Mouse (Mus musculus): ENCODE measurements around the gene Slc30a2.

- TF ChIP-seq GATA1 (IDR thresholded peaks at IDR 0.05; ENCODE audit: borderline replicate concordance, low read length) (no peak), FLI1 (IDR thresholded peaks at IDR 0.05; ENCODE audit: low read length) (no peak)
These were observed 45.6 kb upstream of the Slc30a2 start for GRCm38 (mm10) chr4:134297369-134297768.
